Mouse (Mus musculus) embryonic facial prominence, embryonic 13.5 days (tissue): ENCODE data around the gene Hamp2. TPM values are rescaled to one million over a fixed set of nuclear protein-coding genes. Genes with fewer than 3 reads are reported as not detected.
"Not testable (repeated sequence)": the region's sequence is repeated elsewhere in the genome, so short reads cannot be mapped to it uniquely, and the experiment has no call there.

Experiments
- ATAC-seq: fragments of 200-750 bp; cut with Nextera tagmentation; 2 replicates; pipeline ENCODE4 v1.8.0; 2017; ENCODE audit warnings: low read depth; ENCODE audit not compliant: insufficient number of reproducible peaks, insufficient read depth, low FRiP score, low TSS enrichment
- H3K27ac ChIP-seq: fragments of 300-500 bp; sonication (generic); 2 replicates; pipeline ENCODE4 v1.5.1; 2015; ENCODE audit warnings: moderate library complexity, mild to moderate bottlenecking, inconsistent platforms
- H3K27me3 ChIP-seq: fragments of 300-500 bp; sonication (generic); 2 replicates; pipeline ENCODE4 v1.6.1; 2015; ENCODE audit warnings: mild to moderate bottlenecking, inconsistent platforms
- H3K36me3 ChIP-seq: fragments of 300-500 bp; sonication (generic); 2 replicates; pipeline ENCODE4 v1.6.1; 2015; ENCODE audit warnings: mild to moderate bottlenecking, inconsistent platforms
- H3K4me1 ChIP-seq: fragments of 300-500 bp; sonication (generic); 2 replicates; pipeline ENCODE4 v1.6.1; 2015; ENCODE audit warnings: inconsistent platforms
- H3K4me2 ChIP-seq: fragments of 300-500 bp; sonication (generic); 2 replicates; pipeline ENCODE4 v1.6.1; 2015; ENCODE audit warnings: moderate library complexity, mild to moderate bottlenecking, inconsistent platforms
- H3K4me3 ChIP-seq: fragments of 300-500 bp; sonication (generic); 2 replicates; pipeline ENCODE4 v1.5.1; 2015; ENCODE audit warnings: mild to moderate bottlenecking, inconsistent platforms
- H3K9ac ChIP-seq: fragments of 300-500 bp; sonication (generic); 2 replicates; pipeline ENCODE4 v1.6.1; 2015; ENCODE audit warnings: mild to moderate bottlenecking, inconsistent platforms
- H3K9me3 ChIP-seq: fragments of 300-500 bp; sonication (generic); 2 replicates; pipeline ENCODE4 v1.6.1; 2016; ENCODE audit warnings: inconsistent platforms
- WGBS: fragments of 180-500 bp; shearing (Covaris S2); methylation state at CpG from one replicate; pipeline ENCODE4 v1.1.7; 2015; ENCODE audit warnings: mixed read lengths; 5-methylcytosine and 5-hydroxymethylcytosine counted together
- polyA plus RNA-seq: library from polyadenylated mRNA; unstranded; fragments of >200 nt; fragmentation: Nextera tagmentation; extraction: Ambion mirVana; gene quantifications from 2 replicates; pipeline ENCODE4 v1.2.1, GENCODE M21; 2015

The Hamp2 gene
- polyA plus RNA-seq, 1 experiment from 2014 or later = 1.4 TPM

DNA sequence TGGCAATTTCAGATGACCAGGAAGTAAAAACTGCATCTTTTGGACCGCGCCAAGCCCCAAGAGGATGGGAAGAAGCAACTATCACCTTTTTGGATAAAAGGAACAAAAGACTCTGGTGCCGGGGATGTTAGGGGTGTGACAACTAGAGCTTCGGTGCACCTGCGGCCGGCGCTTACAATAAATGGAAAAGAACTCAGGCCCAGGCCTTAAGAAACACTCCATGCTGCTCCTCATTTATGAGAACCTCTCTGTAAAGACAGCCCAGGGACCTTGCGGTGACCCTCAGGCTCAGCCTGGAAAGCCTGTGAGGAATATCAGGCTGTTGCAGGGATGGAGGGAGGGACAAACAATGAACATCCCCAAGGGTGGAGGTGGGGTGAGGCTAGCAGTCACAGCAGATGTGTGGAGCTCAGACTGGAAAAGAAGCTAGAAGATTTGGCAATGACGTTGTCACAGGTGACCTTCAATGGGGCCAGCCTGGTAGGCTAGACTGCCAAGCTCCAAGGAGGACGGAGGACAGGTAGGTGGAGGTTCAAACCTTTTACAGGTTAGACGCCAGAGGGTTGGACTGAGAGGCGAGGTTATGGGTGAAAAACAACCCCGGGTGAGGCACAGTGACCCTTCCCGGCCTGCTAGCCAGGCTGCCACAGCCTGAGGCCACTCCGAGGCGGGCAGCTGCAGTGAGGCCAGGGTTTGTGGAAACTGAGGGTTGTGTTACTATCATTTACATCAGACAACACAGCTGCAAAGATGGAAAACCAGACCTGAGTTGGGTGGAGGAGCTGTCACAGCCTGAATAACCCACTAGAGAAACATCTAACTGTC lies 28.2 kb upstream of the Hamp2 start:
- WGBS = 93% methylated on average over 16 of the region's 16 CpGs
- no peak overlapping the region for H3K4me3 ChIP-seq
- H3K4me1 ChIP-seq = peaks cover 10% of the 10 kb centered on the region
- no peak overlapping the region for H3K4me2 ChIP-seq
- no peak overlapping the region for H3K9ac ChIP-seq
- ATAC-seq = no peak
- H3K9me3 ChIP-seq = no peaks in the 10 kb centered on the region
- H3K27ac ChIP-seq = no peak overlapping the region
- peaks cover 63% of the 10 kb centered on the region for H3K36me3 ChIP-seq
- no peaks in the 10 kb centered on the region for H3K27me3 ChIP-seq

DNA sequence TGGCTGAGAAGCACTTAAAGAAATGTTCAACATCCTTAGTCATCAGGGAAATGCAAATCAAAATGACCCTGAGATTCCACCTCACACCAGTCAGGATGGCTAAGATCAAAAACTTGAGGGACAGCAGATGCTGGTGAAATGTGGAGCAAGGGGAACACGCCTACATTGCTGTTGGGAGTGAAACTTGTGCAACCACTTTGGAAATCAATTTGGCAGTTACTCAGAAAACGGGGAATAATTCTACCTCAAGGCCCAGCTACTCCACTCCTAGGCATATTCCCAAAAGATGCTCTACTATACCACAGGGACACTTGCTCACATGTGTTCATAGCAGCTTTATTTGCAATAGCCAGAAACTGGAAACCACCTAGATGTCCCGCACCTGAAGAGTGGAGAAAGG lies 25.4 kb upstream of the Hamp2 start:
- not testable (repeated sequence) for H3K27me3 ChIP-seq, H3K27ac ChIP-seq, H3K9me3 ChIP-seq, H3K4me2 ChIP-seq, H3K9ac ChIP-seq, H3K4me1 ChIP-seq, ATAC-seq, H3K4me3 ChIP-seq
- H3K36me3 ChIP-seq = peaks cover 75% of the 10 kb centered on the region
- WGBS = 90% methylated on average over 3 of the region's 3 CpGs

DNA sequence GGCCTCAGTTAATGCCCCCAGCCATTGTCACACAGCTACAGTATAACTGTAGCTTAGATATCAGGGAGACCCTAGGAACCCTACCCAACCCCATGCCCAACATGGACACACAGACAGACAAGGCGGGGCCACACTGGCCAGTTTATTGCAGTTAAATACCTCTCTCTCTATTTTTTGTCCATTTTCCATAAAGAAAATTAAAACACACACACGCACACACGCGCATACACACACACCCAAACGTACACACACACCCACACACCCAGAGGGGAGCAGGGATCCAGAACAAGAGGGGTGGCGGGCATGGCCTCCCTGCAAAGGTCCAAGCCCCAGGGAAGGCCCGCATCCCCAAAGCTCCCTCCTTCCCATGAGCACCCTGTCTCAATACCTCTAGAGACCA lies 21.4 kb upstream of the Hamp2 start:
- no peak for ATAC-seq
- Histone ChIP-seq H3K9ac (no peak overlapping the region), H3K4me1 (no peaks in the 10 kb centered on the region), H3K27me3 (no peaks in the 10 kb centered on the region), H3K27ac (no peak overlapping the region), H3K4me2 (no peak overlapping the region), H3K36me3 (peaks cover 37% of the 10 kb centered on the region), H3K9me3 (no peaks in the 10 kb centered on the region), H3K4me3 (no peak overlapping the region)
- WGBS = 90% methylated on average over 7 of the region's 7 CpGs

- H3K9ac ChIP-seq, H3K27ac ChIP-seq, H3K4me2 ChIP-seq, ATAC-seq, H3K4me1 ChIP-seq, H3K4me3 ChIP-seq, H3K9me3 ChIP-seq, H3K27me3 ChIP-seq: not testable (repeated sequence)
- 89% methylated on average over 7 of the region's 7 CpGs for WGBS
- H3K36me3 ChIP-seq = peaks cover 32% of the 10 kb centered on the region
These were observed 21.0 kb upstream of the Hamp2 start for GRCm38 (mm10) chr7:30945466-30945865.

DNA sequence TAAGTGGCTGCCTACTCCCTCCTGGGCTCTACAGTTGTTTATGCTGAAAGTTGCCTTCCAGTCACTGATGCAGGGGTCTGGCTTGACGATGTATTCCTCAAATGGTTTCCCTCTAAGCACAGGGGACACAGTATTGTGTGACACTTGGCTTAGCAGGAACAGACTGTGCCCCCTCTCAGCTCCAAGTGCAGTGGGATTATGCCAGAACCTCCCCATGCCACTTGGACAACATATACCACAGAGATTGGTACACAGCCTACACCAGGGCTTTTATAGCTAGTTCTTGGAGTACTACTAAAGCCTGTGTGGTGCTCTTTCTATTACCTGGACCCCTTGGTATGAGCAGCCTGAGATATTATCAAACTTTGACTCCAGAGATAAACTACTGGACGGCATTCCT lies 20.2 kb upstream of the Hamp2 start:
- ATAC-seq, H3K27me3 ChIP-seq, H3K4me3 ChIP-seq, H3K4me2 ChIP-seq, H3K4me1 ChIP-seq, H3K9ac ChIP-seq, H3K27ac ChIP-seq, H3K9me3 ChIP-seq: not testable (repeated sequence)
- H3K36me3 ChIP-seq = peaks cover 26% of the 10 kb centered on the region
- 60% methylated on average over 2 of the region's 2 CpGs for WGBS

DNA sequence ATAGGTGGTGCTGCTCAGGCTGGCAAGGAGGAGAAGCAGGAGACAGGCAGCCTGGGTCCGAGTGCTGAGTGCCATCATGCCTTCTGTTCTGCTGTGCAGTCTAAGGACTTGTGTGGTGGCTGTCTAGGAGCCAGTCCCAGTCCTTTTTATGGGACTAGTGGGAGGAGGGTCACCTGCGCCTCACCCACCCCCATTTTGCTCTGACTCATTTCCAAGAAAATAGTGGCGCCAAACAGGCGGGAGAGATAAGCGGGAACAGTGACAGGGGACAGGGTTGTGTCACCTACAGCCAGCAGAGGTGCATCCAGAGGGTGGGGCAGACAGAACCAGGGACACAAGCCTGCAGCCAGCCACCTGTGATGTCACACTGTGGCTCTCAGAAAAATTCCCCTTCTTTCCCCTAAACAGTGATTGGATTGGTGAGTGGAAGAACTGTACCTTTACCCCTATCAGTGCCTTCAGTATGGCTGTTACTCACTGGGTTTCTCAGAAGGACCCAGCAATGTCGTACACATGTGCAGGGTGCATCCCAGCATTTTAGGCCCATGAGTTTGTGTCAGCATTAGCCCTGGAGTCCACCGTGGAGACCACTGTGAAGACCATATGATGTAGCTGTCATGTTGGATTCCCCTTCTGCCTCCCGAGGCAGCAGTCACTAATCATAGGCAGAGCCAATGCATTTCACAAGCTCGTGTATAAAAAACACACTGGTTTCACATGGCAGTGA lies 19.6 kb upstream of the Hamp2 start, which contains the start of gene Hamp:
TSS of gene Hamp (minus strand) at position 124 of the 727 bp plus-strand sequence.
- H3K4me1 ChIP-seq = no peaks in the 10 kb centered on the region
- no peak within 1 kb of the TSS for H3K27ac ChIP-seq
- H3K4me3 ChIP-seq = no peak within 1 kb of the TSS
- H3K27me3 ChIP-seq = no peaks in the 10 kb centered on the region
- WGBS = 69% methylated on average over 9 of the region's 9 CpGs
- H3K36me3 ChIP-seq = peaks cover 20% of the 10 kb centered on the region
- H3K9ac ChIP-seq = no peak within 1 kb of the TSS
- no peak for ATAC-seq
- no peaks in the 10 kb centered on the region for H3K9me3 ChIP-seq
- H3K4me2 ChIP-seq = no peak within 1 kb of the TSS

DNA sequence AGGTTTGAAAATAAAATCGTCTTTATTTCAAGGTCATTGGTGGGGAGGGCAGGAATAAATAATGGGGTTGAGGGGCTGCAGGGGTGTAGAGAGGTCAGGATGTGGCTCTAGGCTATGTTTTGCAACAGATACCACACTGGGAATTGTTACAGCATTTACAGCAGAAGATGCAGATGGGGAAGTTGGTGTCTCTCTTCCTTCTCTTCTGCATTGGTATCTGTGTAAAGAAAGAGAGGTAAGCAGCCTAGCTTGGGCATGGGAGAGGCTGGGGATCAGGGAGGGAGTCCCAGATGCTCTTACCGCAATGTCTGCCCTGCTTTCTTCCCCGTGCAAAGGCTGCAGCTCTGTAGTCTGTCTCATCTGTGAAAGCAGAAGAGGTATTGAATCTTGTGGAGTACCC lies 17.9 kb upstream of the Hamp2 start:
- 33% methylated on average over 3 of the region's 3 CpGs for WGBS
- H3K36me3 ChIP-seq = peaks cover 15% of the 10 kb centered on the region
- not testable (repeated sequence) for H3K9ac ChIP-seq, H3K4me1 ChIP-seq, ATAC-seq, H3K9me3 ChIP-seq, H3K4me3 ChIP-seq, H3K27ac ChIP-seq, H3K27me3 ChIP-seq, H3K4me2 ChIP-seq

DNA sequence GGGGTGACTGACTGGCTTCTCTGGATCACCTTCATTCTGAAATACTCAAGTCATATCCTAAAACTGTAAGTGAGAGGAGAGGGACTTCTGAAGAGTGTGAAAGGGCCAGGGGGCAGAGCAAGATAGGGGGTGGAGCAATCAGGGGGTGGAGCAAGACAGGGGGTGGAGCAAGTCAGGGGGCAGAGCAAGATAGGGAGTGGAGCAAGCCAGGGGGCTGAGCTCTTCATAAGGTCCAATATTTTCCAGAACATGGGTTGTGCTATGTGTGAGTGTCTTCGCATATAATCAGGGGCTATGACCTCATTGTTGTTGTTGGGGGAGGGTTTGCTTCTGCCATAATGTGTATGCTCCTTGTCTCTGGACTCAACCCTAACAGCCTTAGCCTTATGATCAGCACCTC lies 15.6 kb upstream of the Hamp2 start:
- not testable (repeated sequence) for H3K4me2 ChIP-seq, H3K9me3 ChIP-seq, H3K27ac ChIP-seq, H3K36me3 ChIP-seq, H3K9ac ChIP-seq, ATAC-seq, H3K4me1 ChIP-seq, H3K27me3 ChIP-seq, H3K4me3 ChIP-seq
- WGBS = 88% methylated on average over 1 of the region's 1 CpGs

DNA sequence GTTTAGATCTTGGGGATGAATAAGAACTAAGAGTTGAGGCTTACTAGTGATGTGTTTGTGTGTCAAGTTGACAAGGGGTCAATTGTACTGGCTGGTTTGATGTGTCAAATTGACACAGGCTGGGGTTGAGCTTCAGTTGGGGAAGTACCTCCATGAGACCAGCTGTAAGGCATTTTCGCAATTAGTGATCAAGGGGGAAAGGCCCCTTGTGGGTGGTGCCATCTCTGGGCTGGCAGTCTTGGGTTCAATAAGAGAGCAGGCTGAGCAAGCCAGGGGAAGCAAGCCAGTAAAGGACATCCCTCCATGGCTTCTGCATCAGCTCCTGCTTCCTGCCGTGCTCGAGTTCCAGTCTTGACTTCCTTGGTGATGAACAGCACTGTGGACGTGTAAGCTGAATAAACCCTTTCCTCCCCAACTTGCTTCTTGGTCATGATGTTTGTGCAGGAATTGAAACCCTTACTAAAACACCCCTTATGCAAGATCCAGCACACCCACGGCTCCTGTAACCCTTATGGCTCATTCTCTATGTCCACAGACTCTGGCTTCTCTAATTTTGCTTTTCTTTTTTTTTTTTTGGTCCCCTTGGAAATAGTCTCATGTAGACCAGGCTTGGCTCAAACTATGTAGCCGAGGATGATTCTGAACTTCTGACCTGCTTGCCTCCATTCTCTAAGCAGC lies 11.1 kb upstream of the Hamp2 start:
- WGBS = 56% methylated on average over 6 of the region's 6 CpGs
- H3K36me3 ChIP-seq, H3K27ac ChIP-seq, H3K4me3 ChIP-seq, ATAC-seq, H3K9me3 ChIP-seq, H3K27me3 ChIP-seq, H3K9ac ChIP-seq, H3K4me2 ChIP-seq, H3K4me1 ChIP-seq: not testable (repeated sequence)

GRCm38 (mm10) chr7:30924071-30924470 lies 410 bp downstream of the Hamp2 start:
- H3K9ac ChIP-seq = no peak overlapping the region
- H3K9me3 ChIP-seq = no peaks in the 10 kb centered on the region
- no peaks in the 10 kb centered on the region for H3K36me3 ChIP-seq
- no peak overlapping the region for H3K4me3 ChIP-seq
- 69% methylated on average over 3 of the region's 3 CpGs for WGBS
- H3K4me2 ChIP-seq = no peak overlapping the region
- no peak overlapping the region for H3K27ac ChIP-seq
- no peak for ATAC-seq
- no peaks in the 10 kb centered on the region for H3K4me1 ChIP-seq
- no peaks in the 10 kb centered on the region for H3K27me3 ChIP-seq

GRCm38 (mm10) chr7:30922490-30922889 lies 2.0 kb downstream of the Hamp2 start:
- not testable (repeated sequence) for H3K36me3 ChIP-seq, H3K27me3 ChIP-seq, H3K27ac ChIP-seq, H3K9me3 ChIP-seq, H3K4me3 ChIP-seq, H3K4me1 ChIP-seq, H3K4me2 ChIP-seq, ATAC-seq, H3K9ac ChIP-seq
- 51% methylated on average over 3 of the region's 3 CpGs for WGBS

- WGBS = 64% methylated on average over 3 of the region's 3 CpGs
- Histone ChIP-seq H3K36me3 (no peaks in the 10 kb centered on the region), H3K4me3 (no peak overlapping the region), H3K27me3 (no peaks in the 10 kb centered on the region), H3K9me3 (no peaks in the 10 kb centered on the region), H3K9ac (no peak overlapping the region), H3K4me2 (no peak overlapping the region), H3K27ac (no peak overlapping the region), H3K4me1 (no peaks in the 10 kb centered on the region)
- ATAC-seq = no peak
These were observed 4.3 kb downstream of the Hamp2 start for GRCm38 (mm10) chr7:30920217-30920616.
